Mouse (Mus musculus): ENCODE data around the gene Grhl1. TPM values are rescaled to one million over a fixed set of nuclear protein-coding genes. Genes with fewer than 3 reads are reported as not detected.
A peak's percentile ranks its signal among the peaks of the same experiment; 100 is the strongest.

The Grhl1 gene
- polyA plus RNA-seq, 1 experiment = 6.5 TPM

- Histone ChIP-seq H3K4me3 (replicated peaks; ENCODE audit: extremely low read depth, low read depth, low read length) (peak overlapping the region; percentile 90), H3K4me1 (ENCODE audit: control insufficient read depth, insufficient read depth, low read length) (peaks cover 27% of the 10 kb centered on the region)
- 0 out of 2 replicates have a peak, but pooled peaks have one; percentile 5 for TF ChIP-seq POLR2A (IDR thresholded peaks at IDR 0.05; ENCODE audit: borderline replicate concordance, extremely low read depth, low read depth, low read length)
- no peak for TF ChIP-seq CTCF (IDR thresholded peaks at IDR 0.05; ENCODE audit: insufficient read depth, low read length)
- peak; percentile 98 for DNase-seq
- 2% methylated on average over 35 of the region's 36 CpGs for WGBS
Observed at GRCm38 (mm10) chr12:24651642-24652342, 79.7 kb downstream of the Grhl1 start.

GRCm38 (mm10) chr12:24654065-24654862, 82.2 kb downstream of the Grhl1 start:
- WGBS = 72% methylated on average over 16 of the region's 16 CpGs
- Histone ChIP-seq H3K4me1 (ENCODE audit: control insufficient read depth, insufficient read depth, low read length) (peaks cover 21% of the 10 kb centered on the region), H3K4me3 (replicated peaks; ENCODE audit: extremely low read depth, low read depth, low read length) (no peak overlapping the region)
- DNase-seq = no peak
- TF ChIP-seq POLR2A (IDR thresholded peaks at IDR 0.05; ENCODE audit: borderline replicate concordance, extremely low read depth, low read depth, low read length) = no peak

- 53% methylated on average over 3 of the region's 3 CpGs for WGBS
- TF ChIP-seq POLR2A (IDR thresholded peaks at IDR 0.05; ENCODE audit: borderline replicate concordance, extremely low read depth, low read depth, low read length) (no peak), CTCF (IDR thresholded peaks at IDR 0.05; ENCODE audit: insufficient read depth, low read length) (no peak)
- Histone ChIP-seq H3K4me1 (ENCODE audit: control insufficient read depth, insufficient read depth, low read length) (peaks cover 14% of the 10 kb centered on the region; the same call in 1 of the 2 replicates), H3K4me3 (replicated peaks; ENCODE audit: extremely low read depth, low read depth, low read length) (no peak overlapping the region)
- DNase-seq = no peak
Observed at GRCm38 (mm10) chr12:24656436-24656835, 84.4 kb downstream of the Grhl1 start.

GRCm38 (mm10) chr12:24658998-24659397, 86.9 kb downstream of the Grhl1 start:
- peaks cover 6% of the 10 kb centered on the region; the same call in 1 of the 2 replicates for H3K4me1 ChIP-seq (ENCODE audit: control insufficient read depth, insufficient read depth, low read length)
- 76% methylated on average over 4 of the region's 4 CpGs for WGBS
- TF ChIP-seq CTCF (IDR thresholded peaks at IDR 0.05; ENCODE audit: insufficient read depth, low read length) (no peak), POLR2A (IDR thresholded peaks at IDR 0.05; ENCODE audit: borderline replicate concordance, extremely low read depth, low read depth, low read length) (no peak)
- H3K4me3 ChIP-seq (replicated peaks; ENCODE audit: extremely low read depth, low read depth, low read length) = no peak overlapping the region
- no peak for DNase-seq

GRCm38 (mm10) chr12:24659923-24660322, 87.8 kb downstream of the Grhl1 start:
- H3K4me1 ChIP-seq (ENCODE audit: control insufficient read depth, insufficient read depth, low read length) = peaks cover 4% of the 10 kb centered on the region; the same call in 1 of the 2 replicates
- no peak for DNase-seq
- no peak overlapping the region for H3K4me3 ChIP-seq (replicated peaks; ENCODE audit: extremely low read depth, low read depth, low read length)
- no peak for TF ChIP-seq CTCF (IDR thresholded peaks at IDR 0.05; ENCODE audit: insufficient read depth, low read length)
- TF ChIP-seq POLR2A (IDR thresholded peaks at IDR 0.05; ENCODE audit: borderline replicate concordance, extremely low read depth, low read depth, low read length) = no peak
- 90% methylated on average over 9 of the region's 9 CpGs for WGBS

- 64% methylated on average over 4 of the region's 4 CpGs for WGBS
- Histone ChIP-seq H3K4me3 (replicated peaks; ENCODE audit: extremely low read depth, low read depth, low read length) (no peak overlapping the region), H3K4me1 (ENCODE audit: control insufficient read depth, insufficient read depth, low read length) (peaks cover 4% of the 10 kb centered on the region; the same call in 1 of the 2 replicates)
- DNase-seq = no peak
- TF ChIP-seq CTCF (IDR thresholded peaks at IDR 0.05; ENCODE audit: insufficient read depth, low read length) = no peak
Observed at GRCm38 (mm10) chr12:24661100-24661499, 89.0 kb downstream of the Grhl1 start.

GRCm38 (mm10) chr12:24662131-24662530, 90.0 kb downstream of the Grhl1 start:
- no peak for DNase-seq
- no peak overlapping the region for H3K4me3 ChIP-seq (replicated peaks; ENCODE audit: extremely low read depth, low read depth, low read length)
- 79% methylated on average over 5 of the region's 5 CpGs for WGBS
- TF ChIP-seq CTCF (IDR thresholded peaks at IDR 0.05; ENCODE audit: insufficient read depth, low read length) (no peak), POLR2A (IDR thresholded peaks at IDR 0.05; ENCODE audit: borderline replicate concordance, extremely low read depth, low read depth, low read length) (no peak)
- peaks cover 2% of the 10 kb centered on the region; the same call in 1 of the 2 replicates for H3K4me1 ChIP-seq (ENCODE audit: control insufficient read depth, insufficient read depth, low read length)

Other genes starting within 250 kb of the Grhl1 start
- gene Taf1b, start 73.9 kb upstream of the Grhl1 start, polyA plus RNA-seq (2012; rRNA removed) = 9.0 and 10.0 TPM in 2 replicates
- gene Klf11, start 79.0 kb downstream of the Grhl1 start, polyA plus RNA-seq (2012; rRNA removed) = 22.1 and 35.2 TPM in 2 replicates
- gene Cys1, start 109.5 kb downstream of the Grhl1 start, polyA plus RNA-seq (2012; rRNA removed) = 16.7 and 22.5 TPM in 2 replicates
- 1.6 and 2.1 TPM in 2 replicates for gene Rrm2, start 136.0 kb downstream of the Grhl1 start, polyA plus RNA-seq (2012; rRNA removed)

Measured in lung, adult 2 months (tissue).